Mouse (Mus musculus): ENCODE data around the gene Sirt3.

DNA sequence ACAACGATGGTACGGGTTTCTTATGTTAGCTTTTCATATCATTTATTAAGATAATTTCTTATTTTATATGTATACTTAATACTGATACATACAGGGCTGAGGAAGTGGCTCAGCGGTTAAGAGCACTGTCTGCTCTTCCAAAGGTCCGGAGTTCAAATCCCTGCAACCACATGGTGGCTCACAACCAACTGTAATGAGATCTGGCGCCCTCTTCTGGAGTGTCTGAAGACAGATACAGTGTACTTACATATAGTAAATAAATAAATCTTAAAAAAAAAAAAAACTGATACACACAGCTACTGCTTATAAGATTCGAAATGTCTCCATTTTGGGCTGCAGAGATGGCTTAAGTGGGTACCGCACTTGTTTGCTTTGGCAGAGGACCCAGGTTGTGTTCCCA, 25.6 kb upstream of the Sirt3 start:
- TF ChIP-seq CTCF (IDR thresholded peaks at IDR 0.05; ENCODE audit: low read depth, low read length), result no peak
- TF ChIP-seq POLR2A (IDR thresholded peaks at IDR 0.05; ENCODE audit: borderline replicate concordance, low read depth, low read length), result no peak
